Mouse (Mus musculus) testis, adult 2 months (tissue): Measurements from ENCODE around the gene Map2k1. TPM values are rescaled to one million over a fixed set of nuclear protein-coding genes. Genes with fewer than 3 reads are reported as not detected.
A peak's percentile ranks its signal among the peaks of the same experiment; 100 is the strongest.

ENCODE experiments used
- H3K27ac ChIP-seq: fragments of 200-500 bp; 2 replicates; pipeline ENCODE4 v1.5.1; 2012; ENCODE audit warnings: low read depth, low read length; ENCODE audit not compliant: control insufficient read depth, insufficient read depth
- H3K27me3 ChIP-seq: fragments of 200-500 bp; 2 replicates; pipeline ENCODE4 v1.6.1; 2012; ENCODE audit warnings: mild to moderate bottlenecking, low read length, moderate library complexity; ENCODE audit not compliant: control insufficient read depth, insufficient read depth
- H3K36me3 ChIP-seq: fragments of 200-500 bp; 2 replicates; pipeline ENCODE4 v1.6.1; 2012; ENCODE audit warnings: mild to moderate bottlenecking, low read length; ENCODE audit not compliant: control insufficient read depth, insufficient read depth
- H3K4me1 ChIP-seq: fragments of 200-500 bp; 2 replicates; pipeline ENCODE4 v1.6.1; 2012; ENCODE audit warnings: low read length; ENCODE audit not compliant: control insufficient read depth, insufficient read depth
- H3K4me3 ChIP-seq: fragments of 200-500 bp; 2 replicates; pipeline ENCODE4 v1.5.1; 2012; ENCODE audit warnings: low read depth, mild to moderate bottlenecking, low read length, moderate library complexity, mixed read lengths; ENCODE audit not compliant: control insufficient read depth
- CTCF ChIP-seq: fragments of 200-500 bp; IDR thresholded peaks from 2 replicates; pipeline ENCODE4 v1.5.1; 2012; ENCODE audit warnings: low read depth, mild to moderate bottlenecking, inconsistent platforms, low read length, moderate library complexity; ENCODE audit not compliant: control insufficient read depth, insufficient read depth, insufficient replicate concordance
- POLR2A ChIP-seq: fragments of 200-500 bp; IDR thresholded peaks from 2 replicates; pipeline ENCODE4 v1.6.1; 2012; ENCODE audit warnings: low read depth, mild to moderate bottlenecking, inconsistent platforms, low read length, moderate library complexity; ENCODE audit not compliant: control insufficient read depth
- polyA plus RNA-seq: library from polyadenylated mRNA; depleted of rRNA; stranded (reverse); fragments of >200 nt; gene quantifications from 2 replicates; pipeline ENCODE4 v1.2.3, GENCODE M21; 2012

Gene Map2k1
- polyA plus RNA-seq, 1 experiment: 5.8 TPM

DNA sequence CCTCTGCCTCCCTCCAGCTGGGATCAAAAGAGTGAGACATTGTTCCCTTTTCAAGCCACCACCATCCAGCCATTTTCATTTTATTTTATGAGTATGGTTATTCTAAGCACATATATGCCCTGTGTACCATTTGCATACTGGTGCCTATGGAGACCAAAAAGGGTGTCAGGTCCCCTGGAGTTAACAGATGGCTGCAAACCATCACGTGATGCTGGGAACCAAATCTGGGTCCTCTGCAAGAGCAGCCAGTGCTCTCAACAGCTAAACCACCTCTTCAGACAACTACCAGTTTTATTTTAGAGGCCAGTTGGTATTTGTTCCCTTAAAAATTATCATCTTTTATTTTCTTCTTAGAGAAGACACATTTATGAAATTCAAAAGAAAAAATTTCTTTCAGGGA is 11.4 kb upstream of the Map2k1 start:
- H3K27me3 ChIP-seq: no peaks in the 10 kb centered on the region
- H3K4me3 ChIP-seq: no peak overlapping the region
- H3K4me1 ChIP-seq: no peaks in the 10 kb centered on the region
- TF ChIP-seq CTCF: no peak
- TF ChIP-seq POLR2A: no peak
- no peaks in the 10 kb centered on the region for H3K36me3 ChIP-seq
- H3K27ac ChIP-seq: no peak overlapping the region

DNA sequence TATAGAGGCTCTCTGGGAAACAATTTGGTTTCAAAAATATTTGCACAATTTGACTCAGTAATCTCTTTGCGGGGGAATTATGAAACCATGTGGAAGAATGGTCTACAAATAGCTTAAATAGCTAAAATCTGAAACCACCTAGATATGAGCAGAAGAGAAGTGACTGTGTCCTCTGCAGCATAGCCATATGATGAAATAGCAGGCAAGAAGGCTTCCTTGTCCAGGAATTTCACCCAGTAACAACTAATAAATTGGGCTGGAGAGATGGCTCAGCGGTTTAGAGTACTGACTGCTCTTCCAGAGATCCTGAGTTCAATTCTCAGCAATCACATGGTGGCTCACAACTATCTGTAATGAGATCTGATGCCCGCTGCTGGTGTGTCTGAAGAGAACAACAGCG is 7.6 kb upstream of the Map2k1 start:
- no peak overlapping the region for H3K27ac ChIP-seq
- H3K36me3 ChIP-seq: no peaks in the 10 kb centered on the region
- H3K4me1 ChIP-seq: no peaks in the 10 kb centered on the region
- H3K27me3 ChIP-seq: no peaks in the 10 kb centered on the region
- TF ChIP-seq CTCF (no peak), POLR2A (no peak)
- no peak overlapping the region for H3K4me3 ChIP-seq

DNA sequence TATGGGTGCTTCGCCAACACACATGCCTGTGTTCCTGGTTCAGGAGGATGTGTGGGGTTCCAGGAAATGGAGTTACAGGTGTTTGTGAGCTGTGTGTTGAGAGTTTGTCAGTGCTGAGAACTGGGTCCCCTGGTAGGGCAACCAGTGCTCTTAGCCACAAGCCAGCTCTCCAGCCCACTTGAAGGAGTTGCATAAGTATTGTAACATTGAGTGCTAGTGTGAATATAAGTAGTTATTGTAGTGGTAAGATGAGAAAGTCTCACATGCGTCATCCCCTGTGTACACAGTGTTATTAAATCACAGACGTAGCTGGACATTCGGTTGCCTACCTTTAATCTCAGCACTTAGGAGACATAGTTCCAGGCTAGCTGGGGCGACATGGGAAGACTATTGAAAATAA is 6.5 kb upstream of the Map2k1 start:
- no peak for TF ChIP-seq POLR2A

DNA sequence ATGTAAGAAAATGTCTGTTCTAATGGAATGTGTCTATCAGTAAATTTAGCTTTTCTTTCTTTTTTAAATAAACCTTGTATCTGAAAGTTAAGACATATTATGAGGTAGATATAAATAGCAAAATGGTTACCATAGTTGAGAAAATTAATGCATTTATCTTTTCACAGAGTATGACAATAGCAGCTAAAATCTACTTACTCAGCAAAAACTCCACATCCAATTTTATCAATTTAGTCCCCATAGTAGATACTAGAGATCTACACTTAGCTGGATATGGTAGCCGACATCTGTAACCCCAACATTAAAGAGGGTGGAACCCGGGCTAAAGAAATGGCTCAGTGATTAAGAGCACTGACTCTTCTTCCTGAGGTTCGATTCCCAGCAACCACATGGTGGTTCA is 2.8 kb upstream of the Map2k1 start:
- Histone ChIP-seq H3K27me3 (no peaks in the 10 kb centered on the region), H3K36me3 (no peaks in the 10 kb centered on the region), H3K4me3 (no peak overlapping the region), H3K4me1 (peaks cover 7% of the 10 kb centered on the region), H3K27ac (no peak overlapping the region)
- no peak for TF ChIP-seq POLR2A
- TF ChIP-seq CTCF: no peak

More for the DNA sequence above, 6.5 kb upstream of the Map2k1 start:
- Histone ChIP-seq H3K4me1 (no peaks in the 10 kb centered on the region), H3K27ac (no peak overlapping the region), H3K27me3 (no peaks in the 10 kb centered on the region), H3K36me3 (no peaks in the 10 kb centered on the region), H3K4me3 (no peak overlapping the region)

DNA sequence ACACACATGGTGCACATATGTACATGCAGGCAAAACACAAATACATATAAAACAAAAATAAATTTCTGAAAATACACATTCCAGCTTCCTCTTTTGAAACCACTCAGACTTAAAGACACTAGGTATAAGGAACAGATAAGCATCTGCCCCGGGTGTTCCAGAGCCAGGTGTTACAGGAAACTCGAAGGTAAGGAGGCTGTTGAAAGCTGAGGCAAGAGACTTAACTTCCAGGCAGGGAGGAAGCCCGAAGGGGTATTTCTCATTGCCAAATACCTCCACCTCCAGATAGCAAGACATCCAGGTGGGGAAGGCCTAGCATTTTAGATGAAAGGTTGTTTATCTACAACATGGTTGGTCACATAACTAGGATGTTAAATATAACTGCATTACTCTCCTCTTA is 2.0 kb upstream of the Map2k1 start:
- no peak for TF ChIP-seq CTCF
- no peak for TF ChIP-seq POLR2A
- Histone ChIP-seq H3K4me3 (no peak overlapping the region), H3K4me1 (peaks cover 7% of the 10 kb centered on the region), H3K36me3 (no peaks in the 10 kb centered on the region), H3K27ac (no peak overlapping the region), H3K27me3 (no peaks in the 10 kb centered on the region)

DNA sequence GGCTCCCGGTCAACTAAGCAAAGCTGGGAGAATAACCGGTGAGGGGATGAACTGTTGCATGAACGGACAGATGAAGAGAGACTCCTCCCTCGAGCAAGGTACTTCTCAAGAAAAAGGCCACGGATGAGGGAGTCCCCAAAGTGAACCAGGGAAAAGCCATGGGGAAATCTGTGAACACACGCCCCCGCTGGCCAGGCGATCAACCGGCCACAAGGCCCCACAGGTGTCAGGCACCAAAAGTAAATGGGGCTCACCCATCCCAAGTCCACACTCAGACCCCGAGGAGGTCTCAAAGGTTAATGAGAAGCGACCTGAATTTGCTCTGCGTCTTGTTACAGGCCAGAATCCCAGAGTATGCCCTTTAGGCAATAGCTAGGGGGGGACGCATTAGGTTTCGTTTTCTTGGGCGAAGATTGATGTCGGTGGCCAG is 825 bp downstream of the Map2k1 start:
- Histone ChIP-seq H3K4me1 (peaks cover 7% of the 10 kb centered on the region), H3K36me3 (no peaks in the 10 kb centered on the region), H3K27me3 (no peaks in the 10 kb centered on the region), H3K27ac (peak overlapping the region; percentile 78), H3K4me3 (peak overlapping the region; percentile 82)
- TF ChIP-seq CTCF (no peak), POLR2A (no peak)

DNA sequence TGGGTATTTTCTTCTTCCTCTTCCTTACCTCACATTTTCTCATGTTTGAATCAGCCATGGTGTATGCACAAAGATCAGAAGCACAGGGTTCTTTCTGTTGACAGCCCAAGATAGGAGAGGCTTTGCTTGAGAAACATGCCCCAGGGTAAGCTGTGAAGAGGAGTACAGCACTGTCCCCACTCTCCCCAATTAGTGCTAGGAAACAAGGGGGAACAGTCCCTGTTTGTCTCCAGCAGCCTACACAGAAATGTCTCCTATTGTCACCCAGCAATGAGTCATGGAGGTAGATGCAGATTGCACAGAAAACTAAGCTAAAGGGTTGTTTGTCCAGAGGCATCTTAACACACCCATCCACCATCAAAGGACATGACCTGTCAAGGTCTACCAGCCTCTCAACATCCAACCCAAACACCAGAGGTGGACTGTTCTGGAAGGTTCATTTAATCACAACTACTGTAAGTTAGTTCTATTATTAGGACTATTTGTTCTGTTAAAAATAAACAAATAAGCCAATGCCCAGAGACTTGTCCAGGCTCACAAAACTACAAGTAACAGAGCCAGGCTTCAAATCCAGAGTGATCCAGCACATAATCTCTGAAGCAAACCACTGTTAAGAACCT is 3.2 kb downstream of the Map2k1 start:
- TF ChIP-seq CTCF: no peak
- no peak for TF ChIP-seq POLR2A
- no peaks in the 10 kb centered on the region for H3K36me3 ChIP-seq
- peaks cover 7% of the 10 kb centered on the region for H3K4me1 ChIP-seq
- no peaks in the 10 kb centered on the region for H3K27me3 ChIP-seq
- no peak overlapping the region for H3K4me3 ChIP-seq
- no peak overlapping the region for H3K27ac ChIP-seq

DNA sequence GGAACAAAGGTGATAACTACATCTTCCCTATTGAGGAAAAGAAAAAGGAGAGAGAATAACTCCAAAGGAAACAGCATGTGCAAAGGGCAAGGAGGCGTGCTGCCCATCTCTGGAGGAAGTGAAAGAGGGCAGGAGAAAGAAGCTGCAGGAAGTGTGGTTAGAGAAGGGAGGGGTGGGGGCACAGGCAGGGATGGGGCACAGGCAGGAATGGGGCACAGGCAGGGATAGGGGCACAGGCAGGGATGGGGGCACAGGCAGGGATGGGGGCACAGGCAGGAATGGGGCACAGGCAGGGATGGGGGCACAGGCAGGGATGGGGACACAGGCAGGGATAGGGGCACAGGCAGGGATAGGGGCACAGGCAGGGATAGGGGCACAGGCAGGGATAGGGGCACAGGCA is 4.1 kb downstream of the Map2k1 start:
- Histone ChIP-seq H3K36me3 (no peaks in the 10 kb centered on the region), H3K4me1 (peaks cover 7% of the 10 kb centered on the region), H3K27me3 (no peaks in the 10 kb centered on the region), H3K27ac (no peak overlapping the region), H3K4me3 (no peak overlapping the region)
- TF ChIP-seq POLR2A: no peak
- TF ChIP-seq CTCF: no peak
